Mouse (Mus musculus) embryo, embryonic 10.5 days (tissue): Measurements from ENCODE around the gene Tsfm.

ENCODE experiments used
- DNase-seq: peaks from one replicate; pipeline ENCODE4 v3.0.0-alpha.2; 2015; ENCODE audit warnings: low spot score

Tsfm gene

DNA sequence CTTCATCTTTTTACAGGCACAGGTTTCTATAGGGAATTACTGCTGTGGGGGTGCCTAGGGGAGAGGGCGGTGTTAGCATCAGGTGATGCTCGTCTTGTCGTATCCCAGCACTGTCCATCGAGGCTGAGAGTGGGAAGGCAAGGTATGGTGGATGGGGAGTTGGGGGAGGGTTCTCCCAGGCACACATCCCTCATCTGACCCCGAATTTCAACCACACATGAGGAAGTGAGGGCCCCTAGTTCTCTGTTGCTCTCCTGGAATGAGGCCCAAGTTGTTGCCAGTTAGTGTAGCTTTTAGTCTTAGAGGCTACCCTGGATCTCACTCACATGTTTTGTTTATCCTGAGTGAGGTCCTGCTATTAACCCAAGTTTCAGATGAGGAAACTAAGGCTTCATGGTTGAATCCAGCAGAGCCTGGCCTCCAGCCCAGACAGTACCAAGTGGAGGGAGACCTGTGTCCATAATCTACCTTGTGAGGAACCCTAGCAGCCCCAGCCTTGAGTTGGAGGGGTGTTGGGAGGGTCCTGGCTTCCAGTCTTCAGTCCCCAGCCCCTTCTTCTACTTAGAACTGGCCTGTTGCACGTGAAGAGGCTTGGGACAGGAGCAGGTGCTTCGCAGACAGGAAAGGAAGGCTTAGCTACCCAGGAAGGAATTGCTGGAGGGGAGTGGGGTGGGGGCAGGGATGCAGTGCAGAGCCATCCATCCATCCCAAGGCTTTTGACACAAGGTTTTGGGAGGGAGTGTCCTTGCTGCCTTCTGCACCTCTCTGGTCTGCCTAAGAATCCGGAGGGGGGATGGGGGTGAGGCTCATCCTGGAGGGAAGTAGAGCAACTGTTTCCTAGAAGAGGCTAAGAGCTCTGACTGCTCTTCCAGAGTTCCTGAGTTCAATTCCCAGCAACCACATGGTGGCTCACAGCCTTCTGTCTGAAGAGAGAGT lies 43.2 kb downstream of the Tsfm start:
- DNase-seq = no peak

- no peak for DNase-seq
These were observed 44.1 kb downstream of the Tsfm start for GRCm38 (mm10) chr10:126986541-126986961.

DNA sequence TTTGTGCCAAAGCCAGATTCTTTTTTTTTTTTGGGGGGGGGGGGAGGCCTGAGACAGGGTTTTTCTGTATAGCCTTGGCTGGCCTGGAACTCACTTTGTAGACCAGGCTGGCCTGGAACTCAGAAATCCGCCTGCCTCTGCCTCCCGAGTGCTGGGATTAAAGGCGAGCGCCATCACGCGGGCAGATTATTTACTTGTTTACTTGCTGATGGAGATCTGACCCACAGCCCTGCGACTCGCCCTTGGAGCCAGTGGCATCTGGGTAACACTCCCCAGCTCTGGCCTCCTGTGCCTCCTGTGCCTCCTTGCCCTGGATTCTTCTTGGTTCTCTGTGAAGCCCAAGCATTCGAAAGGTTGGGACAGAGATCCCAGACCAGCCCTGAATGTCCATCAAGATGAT lies 45.1 kb downstream of the Tsfm start:
- no peak for DNase-seq

DNA sequence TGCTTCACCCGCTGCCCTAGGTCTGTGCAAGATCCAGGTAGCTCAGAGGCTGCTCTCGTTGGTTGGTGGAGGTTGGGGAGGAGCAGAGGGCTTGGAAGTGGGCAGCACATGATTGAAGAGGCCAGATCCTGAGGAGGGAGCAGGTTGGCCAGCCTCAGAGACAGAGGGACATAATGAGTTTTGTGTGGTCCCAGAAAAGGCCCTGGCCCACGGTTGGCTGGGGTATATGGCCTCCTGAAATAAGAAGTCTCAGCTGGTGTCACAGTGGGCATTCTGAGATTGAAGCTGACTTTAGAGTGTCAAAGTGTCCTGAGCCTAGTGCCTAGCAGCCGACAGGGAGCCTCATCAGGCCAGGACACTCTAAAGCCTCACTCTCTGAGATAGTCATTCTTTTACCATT lies 45.5 kb downstream of the Tsfm start:
- DNase-seq = no peak

- DNase-seq = no peak
These were observed 46.2 kb downstream of the Tsfm start for GRCm38 (mm10) chr10:126984189-126985004.

DNA sequence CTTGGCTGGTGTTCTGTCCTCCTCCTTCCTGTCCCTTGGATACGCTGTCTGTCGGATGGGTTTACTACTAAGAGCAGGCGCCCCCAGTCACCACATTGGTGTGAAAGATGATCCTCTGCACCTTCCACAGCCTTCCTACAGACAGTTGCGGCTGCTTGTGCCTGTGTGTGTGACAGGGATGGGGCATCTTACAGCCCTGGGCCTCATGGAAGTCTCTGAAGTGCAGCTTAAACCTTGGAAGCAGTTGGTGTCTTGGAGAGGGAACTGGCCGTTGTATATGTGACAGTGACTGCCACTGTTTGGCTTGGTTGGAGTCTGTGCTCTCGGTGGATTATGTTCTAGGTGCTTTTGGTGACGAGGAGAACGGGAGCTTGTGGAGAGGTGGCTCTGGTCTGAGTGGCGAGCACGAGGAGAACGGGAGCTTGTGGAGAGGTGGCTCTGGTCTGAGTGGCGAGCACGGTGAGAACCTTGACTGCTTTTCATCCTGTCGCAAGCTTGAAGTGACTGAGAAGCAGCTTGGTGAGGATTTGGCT lies 47.4 kb downstream of the Tsfm start:
- no peak for DNase-seq

- DNase-seq = no peak
These were observed 48.9 kb downstream of the Tsfm start for GRCm38 (mm10) chr10:126981746-126982145.

GRCm38 (mm10) chr10:126980933-126981530 lies 49.6 kb downstream of the Tsfm start:
- DNase-seq = no peak

- DNase-seq = peak; percentile 65
These were observed 50.3 kb downstream of the Tsfm start for GRCm38 (mm10) chr10:126980221-126980932.

GRCm38 (mm10) chr10:126979636-126980151 lies 50.9 kb downstream of the Tsfm start:
- DNase-seq = peak; percentile 48

DNA sequence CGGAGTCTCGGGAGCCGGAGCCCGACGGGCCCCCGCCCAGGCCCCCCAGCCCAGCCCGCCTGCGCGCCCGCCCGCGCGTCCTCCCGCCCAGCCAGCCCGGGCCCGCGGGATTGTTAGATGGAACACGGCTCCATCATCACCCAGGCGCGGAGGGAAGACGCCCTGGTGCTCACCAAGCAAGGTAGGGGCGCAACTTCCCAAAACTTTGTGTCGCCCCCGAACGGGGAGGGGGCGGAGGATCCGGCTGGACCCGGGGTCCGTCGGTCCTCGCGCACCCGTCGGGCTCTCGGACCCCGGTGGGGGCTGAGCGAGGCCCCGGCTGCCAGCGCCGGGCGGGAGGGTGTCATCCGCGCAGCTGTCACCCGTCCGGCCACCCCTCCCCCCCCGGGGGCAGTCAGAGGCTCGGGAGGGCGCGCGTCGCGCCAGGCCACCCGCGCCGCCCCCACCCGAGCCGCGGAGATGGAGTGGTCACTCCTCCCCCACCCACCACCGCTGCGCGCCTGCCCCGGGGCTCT lies 51.5 kb downstream of the Tsfm start:
- DNase-seq = no peak

DNA sequence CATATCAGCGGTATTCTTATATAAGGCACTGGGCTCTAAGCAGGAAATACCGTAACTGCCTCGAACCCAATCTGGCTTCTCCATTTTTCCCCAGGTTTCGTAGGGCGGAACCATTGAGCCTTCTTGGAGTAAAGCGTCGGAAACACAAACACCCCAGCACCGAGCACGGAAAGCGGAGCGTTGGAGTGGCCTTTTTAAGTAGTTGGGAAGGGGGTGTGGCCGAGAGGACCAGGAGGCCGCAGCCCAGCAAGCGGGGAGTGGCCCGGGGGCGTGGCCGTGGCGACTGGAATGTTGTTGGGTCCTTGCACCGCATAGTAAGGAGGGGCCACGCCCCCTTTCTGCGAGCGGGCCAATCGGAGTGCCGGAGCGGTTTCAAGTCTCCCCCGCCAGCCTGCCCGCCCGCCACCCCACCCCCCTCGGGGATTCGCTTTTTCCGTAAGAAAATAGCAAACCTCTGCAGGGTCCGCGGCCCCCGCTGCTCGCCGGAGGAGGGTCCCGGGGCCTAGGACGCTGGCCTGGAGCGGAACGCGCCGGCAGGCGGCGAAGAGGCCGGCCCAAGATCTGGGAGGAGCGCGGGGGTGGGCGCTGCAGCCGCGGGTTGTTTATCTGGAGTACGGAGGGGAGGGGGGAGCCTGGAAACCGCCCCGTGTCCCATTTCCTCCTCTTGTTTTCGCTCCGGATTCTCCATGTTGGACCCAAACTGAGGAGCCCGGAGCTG lies 52.2 kb downstream of the Tsfm start, which contains the start of gene Ctdsp2:
Ctdsp2 (plus strand) TSS at position 441 of the 718 bp plus-strand sequence.
- peak; percentile 100 for DNase-seq

DNA sequence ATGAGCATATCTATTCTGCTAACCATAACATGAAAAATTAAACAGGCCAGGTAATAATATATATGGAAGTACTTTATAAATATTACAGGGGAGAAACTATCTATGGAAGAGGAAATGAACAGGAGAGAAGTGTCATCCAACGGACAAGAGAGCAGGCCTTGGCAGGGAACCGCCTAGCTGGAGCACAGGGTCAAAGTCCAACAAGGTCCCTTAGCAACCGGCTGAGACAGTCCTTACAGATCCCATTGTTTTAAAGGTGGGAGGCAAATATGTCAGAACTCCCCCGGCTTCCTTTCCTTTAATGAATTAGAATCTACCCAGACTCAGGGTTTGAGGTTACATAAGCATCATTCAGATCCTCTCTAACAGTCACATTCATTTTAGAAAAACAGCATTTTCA lies 53.6 kb downstream of the Tsfm start:
- DNase-seq = no peak

DNA sequence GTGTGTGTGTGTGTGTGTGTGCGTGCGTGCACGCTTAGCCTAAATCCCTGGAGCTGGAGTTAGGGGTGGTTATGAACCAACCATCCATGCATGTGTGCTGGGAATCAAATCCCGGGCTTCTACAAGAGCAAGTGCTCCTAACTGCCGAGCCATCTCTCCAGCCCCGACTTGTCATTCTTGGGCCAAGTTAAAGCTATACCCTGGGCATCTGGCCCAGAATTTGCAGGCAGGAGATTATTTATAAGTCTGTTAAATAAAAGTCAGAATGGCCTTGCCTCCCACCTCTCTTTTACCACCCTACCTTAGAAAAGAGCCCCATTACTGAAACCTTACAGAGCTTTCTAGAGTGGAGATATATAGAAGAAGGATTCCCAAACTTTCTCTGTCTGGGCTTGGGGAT lies 54.9 kb downstream of the Tsfm start:
- no peak for DNase-seq

DNA sequence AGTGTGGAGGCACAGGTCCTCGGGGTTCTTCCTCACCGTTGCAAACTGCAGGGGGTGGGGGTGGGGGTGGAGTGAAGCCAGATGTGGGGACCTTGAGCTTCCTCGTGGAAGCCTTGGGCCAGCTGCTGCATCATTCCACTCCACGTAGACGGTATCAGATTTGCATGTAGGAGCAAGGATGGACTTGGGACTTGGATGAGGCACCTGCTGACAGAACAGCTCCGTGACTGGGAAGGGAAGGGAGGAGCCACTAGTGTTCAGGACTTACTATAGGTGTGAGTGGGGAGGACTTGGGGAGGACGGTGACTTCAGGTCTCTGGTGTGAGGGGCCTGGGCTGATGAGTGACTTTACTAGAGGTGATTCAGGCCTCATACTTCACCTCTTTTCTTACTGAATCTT lies 57.7 kb downstream of the Tsfm start:
- no peak for DNase-seq

DNA sequence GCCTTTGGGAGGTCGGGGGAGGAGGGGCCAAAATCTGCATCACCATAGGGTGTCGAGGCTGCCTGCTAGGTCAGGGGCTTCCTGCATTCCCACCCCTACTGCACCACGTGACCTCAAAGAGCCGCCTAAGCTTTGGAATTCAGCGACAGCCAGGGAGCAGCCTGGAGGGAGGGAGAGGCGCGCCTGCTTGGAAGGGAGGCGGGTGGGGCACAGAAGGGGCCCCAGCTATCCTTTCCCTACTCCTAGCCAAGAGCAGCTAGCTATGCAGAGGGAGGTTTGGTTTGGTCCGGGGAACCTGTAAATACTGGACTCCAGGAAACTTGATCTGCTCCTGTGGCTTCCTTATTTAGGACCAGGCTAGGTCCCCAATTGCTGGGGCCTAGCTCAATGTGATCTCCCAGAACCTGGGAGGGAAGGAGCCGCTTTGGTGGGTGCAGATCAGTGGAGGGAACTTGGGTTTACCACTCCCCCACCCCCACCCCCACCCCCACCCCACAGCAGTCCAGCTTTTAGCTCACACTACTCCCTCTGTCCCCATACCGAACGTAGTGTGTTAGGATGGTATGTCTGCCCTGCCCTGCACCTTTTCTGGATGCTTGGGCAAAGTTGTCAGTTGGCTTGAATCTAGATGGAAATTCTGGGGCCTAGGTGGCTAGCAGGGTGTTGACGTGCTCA lies 58.5 kb downstream of the Tsfm start:
- peak; percentile 91 for DNase-seq

DNA sequence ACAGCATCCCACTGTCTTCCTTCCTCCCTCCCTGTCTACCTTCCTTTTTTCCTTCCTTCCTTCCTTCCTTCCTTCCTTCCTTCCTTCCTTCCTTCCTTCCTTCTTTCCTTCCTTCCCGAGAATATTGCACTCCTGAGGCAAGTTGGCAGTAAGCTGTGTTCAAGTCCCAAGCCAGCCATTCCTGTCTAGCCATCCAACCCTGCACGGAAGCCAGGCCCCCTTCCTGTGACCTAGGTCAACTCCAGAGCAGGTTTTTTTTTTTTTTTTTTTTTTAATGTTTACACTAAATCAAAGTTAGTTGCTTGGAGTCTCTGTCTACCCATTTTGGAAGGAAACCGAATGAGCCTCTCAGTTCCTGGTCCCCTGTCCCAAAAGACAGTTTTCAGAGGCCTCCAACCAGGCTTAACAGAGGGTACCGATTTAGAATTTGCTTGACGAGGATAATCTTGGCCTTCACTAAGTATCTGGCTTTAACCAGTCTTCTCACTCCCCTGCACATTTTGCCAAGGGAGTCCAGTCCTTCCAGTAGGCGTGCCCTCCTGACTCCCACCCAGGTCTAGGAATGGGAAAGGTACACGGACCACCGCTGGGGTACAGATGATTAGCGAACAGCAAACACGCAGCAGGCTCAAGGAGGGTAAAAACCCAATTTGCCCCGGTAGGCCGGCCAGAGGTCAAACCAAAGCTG lies 59.1 kb downstream of the Tsfm start:
- DNase-seq = no peak

DNA sequence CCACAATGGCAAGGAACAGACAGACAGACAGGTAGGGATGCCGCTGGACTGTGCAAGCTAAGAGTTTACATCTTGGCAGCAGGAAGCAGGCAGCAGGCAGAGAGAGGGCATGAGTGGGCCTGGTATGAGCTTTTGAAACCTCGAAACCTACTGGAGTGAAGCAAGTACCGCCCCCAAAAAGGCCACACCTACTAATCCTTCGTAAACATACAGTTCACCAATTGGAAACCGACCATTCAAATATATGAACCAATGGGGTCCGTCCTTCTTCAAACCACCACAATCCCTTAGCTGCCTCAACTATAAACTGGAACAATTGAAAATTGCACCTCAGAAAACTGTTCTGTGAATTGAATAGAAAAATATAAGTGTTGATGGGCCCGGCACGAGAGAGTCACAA lies 66.8 kb downstream of the Tsfm start:
- DNase-seq = no peak

DNA sequence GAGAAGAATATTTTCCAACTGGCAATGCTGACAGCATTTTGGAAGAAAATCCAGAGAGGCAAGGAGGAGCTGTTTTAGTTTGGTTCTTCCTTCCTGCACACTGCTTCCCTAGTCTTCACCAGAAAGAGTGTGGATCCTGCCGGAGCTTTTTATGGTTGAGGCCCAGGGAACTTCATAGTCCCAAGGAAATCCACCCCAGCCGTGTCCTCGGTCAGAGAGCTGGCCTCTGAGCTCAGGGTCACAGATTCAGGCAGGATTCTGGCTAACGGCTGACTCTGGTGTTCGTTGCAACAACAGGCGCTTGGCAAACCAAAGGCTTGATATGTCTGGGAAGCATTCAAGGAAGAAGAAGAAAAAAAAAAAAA lies 67.7 kb downstream of the Tsfm start:
- no peak for DNase-seq
